ENCODE assay signal across 9 mouse cellular contexts in the genomic region with DNA sequence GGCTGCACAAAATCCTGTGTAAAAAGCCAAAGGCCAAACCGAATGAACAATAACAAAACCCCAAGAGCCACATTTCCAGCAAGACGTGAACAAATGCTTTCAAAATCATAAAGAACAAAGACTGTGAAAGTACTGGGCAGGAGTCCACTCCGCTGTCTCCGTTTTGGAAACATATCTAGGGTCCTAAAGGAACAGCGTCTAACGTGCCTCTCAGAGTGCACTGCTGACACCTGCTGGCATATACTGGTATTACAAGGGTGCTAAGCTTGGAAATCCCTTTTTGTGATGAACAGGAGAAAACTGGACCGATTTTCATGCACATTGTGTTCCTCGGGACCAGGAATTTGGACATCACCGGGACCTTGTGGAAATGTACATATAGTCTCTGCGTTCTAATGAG. TPM values are rescaled to one million over a fixed set of nuclear protein-coding genes. Genes with fewer than 3 reads are reported as not detected.
DNase-seq lines count a peak whose midpoint lies in the region; ATAC-seq and TF ChIP-seq lines count a peak whose summit lies in the region.
"Had no signal": no experiment of that assay in that cellular context is flagged by ENCODE, and none has a peak within 500 bp of the region (broad histone marks: within the 10 kb centered on the region; RNA-seq: fewer than 3 reads in every experiment).

No protein-coding gene starts in this region.

- 18% methylated on average over 10 of the region's 10 CpGs for WGBS in liver, embryonic 12.5 days (ENCODE audit: insufficient replicate concordance)
- 22% methylated on average over 10 of the region's 10 CpGs for WGBS in bone marrow, adult 2 months
- WGBS in embryonic facial prominence, embryonic 14.5 days, result 28% methylated on average over 10 of the region's 10 CpGs
- 28% methylated on average over 10 of the region's 10 CpGs for WGBS in heart, postnatal 0 days

- peak; percentile 66 for TF ChIP-seq CTCF in bone marrow, adult 2 months (IDR thresholded peaks at IDR 0.05; ENCODE audit: control insufficient read depth, insufficient read depth, low read length)
- TF ChIP-seq CTCF in heart, postnatal 0 days (IDR thresholded peaks at IDR 0.05; ENCODE audit: low read depth), result peak; percentile 99
- peak; percentile 40; the same call in 1 of the 2 replicates for TF ChIP-seq CTCF in testis, adult 2 months (IDR thresholded peaks at IDR 0.05; ENCODE audit: control insufficient read depth, insufficient read depth, insufficient replicate concordance, low read depth, low read length)

- H3K9ac ChIP-seq in liver, embryonic 12.5 days, result no peak overlapping the region
- no peak overlapping the region for H3K9ac ChIP-seq in embryonic facial prominence, embryonic 14.5 days (ENCODE audit: low read depth, low read length)
- no peak overlapping the region for H3K9ac ChIP-seq in heart, postnatal 0 days (replicated peaks; ENCODE audit: low read depth, low read length)
- H3K9ac ChIP-seq: embryonic facial prominence, embryonic 15.5 days had no signal

- no peak overlapping the region for H3K4me2 ChIP-seq in liver, embryonic 12.5 days
- no peak overlapping the region for H3K4me2 ChIP-seq in embryonic facial prominence, embryonic 14.5 days (ENCODE audit: low read depth, low read length)
- no peak overlapping the region for H3K4me2 ChIP-seq in heart, postnatal 0 days (ENCODE audit: low read depth, low read length)
- H3K4me2 ChIP-seq: embryonic facial prominence, embryonic 15.5 days had no signal

- no peak for ATAC-seq in liver, embryonic 12.5 days
- ATAC-seq in embryonic facial prominence, embryonic 14.5 days (ENCODE audit: low read depth), result peak; percentile 31; the same call in 1 of the 2 replicates
- ATAC-seq in heart, postnatal 0 days (ENCODE audit: insufficient read depth, low read depth), result no peak

- H3K36me3 ChIP-seq in liver, embryonic 12.5 days, result no peaks in the 10 kb centered on the region
- no peaks in the 10 kb centered on the region for H3K36me3 ChIP-seq in embryonic facial prominence, embryonic 14.5 days (ENCODE audit: control insufficient read depth, insufficient read depth, low read length)
- no peaks in the 10 kb centered on the region for H3K36me3 ChIP-seq in heart, postnatal 0 days (replicated peaks; ENCODE audit: control insufficient read depth, insufficient read depth, low read length)
- no peaks in the 10 kb centered on the region for H3K36me3 ChIP-seq in testis, adult 2 months (ENCODE audit: control insufficient read depth, insufficient read depth, low read length)
- H3K36me3 ChIP-seq: embryonic facial prominence, embryonic 15.5 days had no signal

- peak; percentile 73 for DNase-seq in liver
- peak; percentile 83 for DNase-seq in embryonic facial prominence, embryonic 14.5 days (ENCODE audit: low spot score)
- DNase-seq in heart, postnatal 0 days (ENCODE audit: low spot score), result peak; percentile 47
- peak; percentile 52 to 73 for DNase-seq in layer of hippocampus, postnatal 36 days
- peak; percentile 85 for DNase-seq in naive thymus-derived CD4-positive, alpha-beta T cell, adult 2 months (ENCODE audit: low read depth)

- no peak for TF ChIP-seq POLR2A in bone marrow, adult 2 months (IDR thresholded peaks at IDR 0.05; ENCODE audit: borderline replicate concordance, control insufficient read depth, low read depth, low read length)
- no peak for TF ChIP-seq POLR2A in testis, adult 2 months (IDR thresholded peaks at IDR 0.05; ENCODE audit: control insufficient read depth, low read depth, low read length)

- no peaks in the 10 kb centered on the region for H3K27me3 ChIP-seq in liver, embryonic 12.5 days (replicated peaks)
- H3K27me3 ChIP-seq in embryonic facial prominence, embryonic 14.5 days (replicated peaks; ENCODE audit: control insufficient read depth, insufficient read depth, low read length), result no peaks in the 10 kb centered on the region
- peaks cover 7% of the 10 kb centered on the region; the same call in 1 of the 2 replicates for H3K27me3 ChIP-seq in heart, postnatal 0 days (ENCODE audit: control insufficient read depth, insufficient read depth, low read length)
- H3K27me3 ChIP-seq in testis, adult 2 months (ENCODE audit: control insufficient read depth, insufficient read depth, low read length), result no peaks in the 10 kb centered on the region
- H3K27me3 ChIP-seq: embryonic facial prominence, embryonic 15.5 days had no signal

- no peak for TF ChIP-seq EP300 in heart, postnatal 0 days (IDR thresholded peaks at IDR 0.05; ENCODE audit: low read depth)

- H3K4me1 ChIP-seq in liver, embryonic 12.5 days, result no peaks in the 10 kb centered on the region
- H3K4me1 ChIP-seq in bone marrow, adult 2 months (ENCODE audit: control insufficient read depth, insufficient read depth, low read length), result no peaks in the 10 kb centered on the region
- no peaks in the 10 kb centered on the region for H3K4me1 ChIP-seq in embryonic facial prominence, embryonic 14.5 days (ENCODE audit: control insufficient read depth, insufficient read depth, low read length)
- no peaks in the 10 kb centered on the region for H3K4me1 ChIP-seq in heart, postnatal 0 days (ENCODE audit: control insufficient read depth, insufficient read depth)
- H3K4me1 ChIP-seq in testis, adult 2 months (ENCODE audit: control insufficient read depth, insufficient read depth, low read length), result peaks cover 7% of the 10 kb centered on the region
- H3K4me1 ChIP-seq: embryonic facial prominence, embryonic 15.5 days had no signal

- no peak overlapping the region for H3K27ac ChIP-seq in liver, embryonic 12.5 days
- H3K27ac ChIP-seq in bone marrow, adult 2 months (ENCODE audit: control insufficient read depth, insufficient read depth, low read depth, low read length, poor library complexity), result no peak overlapping the region
- no peak overlapping the region for H3K27ac ChIP-seq in embryonic facial prominence, embryonic 14.5 days (replicated peaks; ENCODE audit: low read depth, low read length)
- no peak overlapping the region for H3K27ac ChIP-seq in heart, postnatal 0 days (ENCODE audit: low read depth)
- no peak overlapping the region for H3K27ac ChIP-seq in testis, adult 2 months (ENCODE audit: control insufficient read depth, insufficient read depth, low read depth, low read length)
- H3K27ac ChIP-seq: embryonic facial prominence, embryonic 15.5 days had no signal

- no peak overlapping the region for H3K4me3 ChIP-seq in liver, embryonic 12.5 days
- no peak overlapping the region for H3K4me3 ChIP-seq in bone marrow, adult 2 months (replicated peaks; ENCODE audit: control insufficient read depth, low read depth, low read length)
- no peak overlapping the region for H3K4me3 ChIP-seq in embryonic facial prominence, embryonic 14.5 days (ENCODE audit: low read depth, low read length)
- H3K4me3 ChIP-seq in heart, postnatal 0 days (ENCODE audit: low read depth, low read length), result no peak overlapping the region
- no peak overlapping the region for H3K4me3 ChIP-seq in testis, adult 2 months (ENCODE audit: control insufficient read depth, low read depth, low read length)
- H3K4me3 ChIP-seq: embryonic facial prominence, embryonic 15.5 days had no signal

- no peaks in the 10 kb centered on the region for H3K9me3 ChIP-seq in liver, embryonic 12.5 days (replicated peaks)
- no peaks in the 10 kb centered on the region for H3K9me3 ChIP-seq in embryonic facial prominence, embryonic 14.5 days (ENCODE audit: control insufficient read depth, low read length)
- H3K9me3 ChIP-seq in heart, postnatal 0 days (replicated peaks; ENCODE audit: control insufficient read depth, low read length), result no peaks in the 10 kb centered on the region
- H3K9me3 ChIP-seq: embryonic facial prominence, embryonic 15.5 days had no signal

RNA-seq across cellular contexts. Expression of a gene that starts 24.1 kb away (rescaled TPM):
- 6.7 and 9.7 TPM in 2 replicates for polyA plus RNA-seq in liver, embryonic 12.5 days (2016; fragmentation: Nextera tagmentation; extraction: Ambion mirVana)
- polyA plus RNA-seq in bone marrow, adult 2 months (2011; ENCODE audit: insufficient read depth, insufficient read length, low replicate concordance, missing spikeins), result 8.3 and 10.7 TPM in 2 replicates
- polyA plus RNA-seq in embryonic facial prominence, embryonic 14.5 days (2014; fragmentation: Nextera tagmentation; extraction: Ambion mirVana), result 31.0 and 34.6 TPM in 2 replicates
- total RNA-seq in heart, postnatal 0 days (2014; rRNA removed; ENCODE audit: low replicate concordance), result 2.6 and 5.7 TPM in 2 replicates
- polyA plus RNA-seq in heart, postnatal 0 days (2015; fragmentation: Nextera tagmentation; extraction: Ambion mirVana), result 3.6 and 5.5 TPM in 2 replicates
- total RNA-seq in layer of hippocampus, postnatal 36 days (2021), result 100 to 1,000 TPM; 106 to 116 TPM
- polyA plus RNA-seq in testis, adult 2 months (2012; rRNA removed), result 6.6 and 9.6 TPM in 2 replicates

RNA-seq across cellular contexts. Expression of a gene that starts 52.9 kb away (rescaled TPM):
- polyA plus RNA-seq in liver, embryonic 12.5 days (2016; fragmentation: Nextera tagmentation; extraction: Ambion mirVana), result 1,290 and 1,294 TPM in 2 replicates
- 491 and 690 TPM in 2 replicates for polyA plus RNA-seq in bone marrow, adult 2 months (2011; ENCODE audit: insufficient read depth, insufficient read length, low replicate concordance, missing spikeins)
- 1,098 and 1,130 TPM in 2 replicates for polyA plus RNA-seq in embryonic facial prominence, embryonic 14.5 days (2014; fragmentation: Nextera tagmentation; extraction: Ambion mirVana)
- total RNA-seq in heart, postnatal 0 days (2014; rRNA removed; ENCODE audit: low replicate concordance), result 155 and 222 TPM in 2 replicates
- polyA plus RNA-seq in heart, postnatal 0 days (2015; fragmentation: Nextera tagmentation; extraction: Ambion mirVana), result 1,411 and 1,533 TPM in 2 replicates
- total RNA-seq in layer of hippocampus, postnatal 36 days (2021), result 100 to 1,000 TPM; 373 to 389 TPM
- polyA plus RNA-seq in testis, adult 2 months (2012; rRNA removed), result 407 and 434 TPM in 2 replicates

Comparison
In these comparisons a context has a peak if more than half of its experiments do, and no peak if none do; other contexts are left out.
1. CTCF ChIP-seq: peak in every context shown above with its lines; median percentile 99 in heart, postnatal 0 days; 66 in bone marrow, adult 2 months; 40 in testis, adult 2 months.